Mouse (Mus musculus): ENCODE data around the gene Btaf1.
"Not testable (repeated sequence)": the region's sequence is repeated elsewhere in the genome, so short reads cannot be mapped to it uniquely, and the experiment has no call there.

Gene Btaf1

DNA sequence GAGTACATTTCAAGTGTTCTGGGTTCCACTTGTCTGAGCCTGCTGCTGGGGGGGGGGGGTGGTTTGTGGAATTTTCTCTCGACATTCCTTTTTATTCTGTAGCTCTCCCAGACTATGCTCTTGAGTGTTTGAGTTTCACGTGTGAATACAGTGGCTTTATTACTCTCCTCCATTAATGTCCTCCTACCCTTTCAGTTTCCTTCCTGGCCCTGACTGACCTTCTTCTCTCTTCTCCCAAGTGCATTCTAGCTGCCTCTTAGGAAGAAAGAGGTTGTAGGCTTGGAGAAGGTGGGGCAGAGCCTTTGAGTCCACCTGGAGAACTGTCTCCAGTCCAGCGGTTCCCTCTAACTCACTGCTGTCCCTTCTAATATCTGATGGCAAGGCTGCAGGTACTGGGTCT, 2.9 kb upstream of the Btaf1 start:
- DNase-seq (ENCODE audit: low spot score), result no peak

DNA sequence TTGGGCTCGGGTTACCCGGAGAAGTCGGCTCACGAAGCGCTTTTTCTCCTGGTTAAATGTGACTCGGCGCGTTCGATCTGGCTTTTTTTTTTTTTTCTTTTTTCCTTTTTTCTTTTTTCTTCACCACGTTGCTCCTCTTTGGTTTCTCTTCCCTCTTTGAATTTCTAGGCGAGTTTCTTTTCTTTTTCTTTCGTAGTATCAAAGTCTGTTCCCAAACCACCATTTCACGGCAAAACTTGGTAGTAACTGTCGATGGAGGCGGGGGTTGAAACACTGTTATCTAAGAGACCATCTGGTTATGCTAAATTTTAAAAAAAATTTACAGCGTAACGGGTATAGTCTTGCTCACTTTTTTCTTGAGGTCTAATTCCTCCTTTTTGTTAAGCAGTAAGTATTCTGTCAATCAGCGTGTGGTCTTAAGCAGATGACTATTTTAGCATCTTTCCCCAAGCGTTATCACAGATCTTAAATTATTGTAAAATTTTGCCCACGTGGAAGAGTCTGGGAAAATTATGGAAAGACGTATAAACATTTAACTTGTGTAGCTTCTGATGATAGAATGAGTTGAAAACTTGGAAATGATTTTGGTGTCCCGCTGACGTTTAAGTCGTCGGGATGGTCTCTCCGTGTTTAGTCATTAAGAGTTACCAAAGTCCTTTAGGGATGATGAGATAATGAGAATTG, 816 bp downstream of the Btaf1 start:
- DNase-seq (ENCODE audit: low spot score), result no peak

DNA sequence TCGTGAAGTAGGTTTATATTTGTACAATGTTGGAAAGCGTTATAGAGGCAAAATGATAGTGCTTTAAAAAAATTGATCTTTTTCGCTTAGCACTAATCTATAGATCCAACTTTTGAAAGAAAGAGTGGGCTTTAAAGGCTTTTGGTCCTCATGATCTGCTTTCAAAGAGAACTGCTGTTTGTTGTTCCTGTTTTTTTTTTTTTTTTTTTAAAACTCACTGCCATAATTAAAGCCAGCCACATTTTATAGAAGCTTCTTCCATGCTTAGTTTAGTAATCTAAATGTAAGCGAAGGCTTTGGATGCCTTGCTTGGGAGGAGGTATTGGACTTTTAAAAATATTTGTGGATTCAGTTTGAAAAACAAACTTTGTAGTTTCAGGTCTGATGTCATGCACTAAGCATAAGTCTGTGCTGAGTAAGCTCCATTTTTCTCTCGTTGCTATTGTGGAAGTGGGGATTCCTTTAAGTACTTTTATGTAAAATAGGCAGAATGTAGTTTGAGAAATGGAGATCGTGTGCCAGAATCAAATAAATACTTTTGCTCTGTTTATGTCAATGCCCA, 2.0 kb downstream of the Btaf1 start:
- DNase-seq (ENCODE audit: low spot score), result no peak

DNA sequence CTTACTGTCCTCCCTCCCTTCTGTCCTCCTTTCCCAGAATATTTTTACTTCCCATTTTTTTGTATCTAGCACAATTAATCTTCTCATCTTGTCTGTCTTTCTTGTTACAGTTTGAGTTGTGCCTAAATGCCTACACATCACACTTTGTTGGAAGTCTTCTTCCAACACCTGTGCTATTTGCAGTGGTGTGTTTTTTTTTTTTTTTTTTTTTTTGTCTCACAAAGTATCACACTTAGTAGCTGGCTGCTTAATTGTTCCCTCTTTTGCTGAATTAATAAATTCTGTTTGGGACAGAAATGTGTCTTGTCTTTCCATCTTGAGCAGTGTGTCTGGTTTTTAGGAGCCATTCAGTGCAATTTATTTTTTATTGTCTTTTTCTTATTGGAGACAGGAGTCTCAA, 3.9 kb downstream of the Btaf1 start:
- no peak for DNase-seq (ENCODE audit: low spot score)

DNA sequence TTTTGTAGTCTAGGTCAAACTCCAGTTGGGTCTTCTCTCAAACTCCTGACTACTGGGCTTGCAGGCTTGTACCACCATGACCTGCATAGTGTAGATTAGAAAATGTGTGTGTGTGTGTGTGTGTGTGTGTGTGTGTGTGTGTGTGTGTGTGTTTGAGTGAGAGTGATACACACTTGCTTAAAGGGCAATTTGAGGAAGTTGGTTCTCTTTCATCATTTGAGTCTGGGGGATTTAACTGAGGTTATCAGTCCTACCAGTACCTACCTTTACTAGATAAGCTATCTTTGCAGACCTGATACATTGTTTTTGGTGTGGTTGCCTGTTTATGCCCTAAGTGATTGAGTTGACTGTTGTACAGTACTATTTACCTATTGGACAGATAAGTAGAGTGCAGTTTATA, 6.2 kb downstream of the Btaf1 start:
- DNase-seq (ENCODE audit: low spot score), result no peak

DNA sequence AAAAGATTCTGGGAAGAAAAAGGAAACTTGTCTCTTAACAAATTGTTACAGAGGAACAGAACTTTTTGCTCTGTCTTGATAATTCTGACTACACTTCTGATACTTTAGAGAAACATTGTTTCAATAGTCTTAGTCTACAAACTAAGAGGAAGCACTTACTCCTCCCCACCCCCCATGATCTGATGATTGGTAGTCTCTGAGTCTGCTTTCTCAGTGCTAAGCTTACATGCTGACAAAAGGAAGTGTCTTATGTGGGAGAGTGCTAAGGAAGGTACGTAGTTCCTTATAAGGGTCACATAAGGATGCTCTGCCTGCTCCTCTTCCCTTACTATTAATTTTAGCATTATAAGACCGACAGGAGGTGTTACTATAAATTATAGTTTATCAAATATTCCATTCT, 6.7 kb downstream of the Btaf1 start:
- DNase-seq (ENCODE audit: low spot score), result no peak

DNA sequence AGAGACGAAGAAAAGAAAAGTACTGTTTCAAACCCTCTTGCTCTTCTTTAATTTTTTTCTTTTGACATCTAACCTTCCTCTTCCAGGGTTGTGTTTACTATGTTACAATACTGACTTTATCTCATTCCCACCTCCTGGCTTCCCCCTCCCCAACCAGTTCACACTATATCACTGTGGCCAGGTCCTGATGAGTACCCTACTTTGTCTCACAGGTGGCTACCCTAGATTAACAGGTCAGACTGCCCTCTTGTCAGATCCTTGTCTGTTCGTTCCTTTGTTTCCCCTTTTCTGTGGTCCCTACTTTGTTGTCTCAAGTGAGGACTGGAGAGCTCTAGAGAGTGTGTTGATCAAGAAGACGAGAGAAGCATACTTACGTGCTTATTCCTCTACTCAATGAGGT, 10.4 kb downstream of the Btaf1 start:
- DNase-seq (ENCODE audit: low spot score), result no peak

DNA sequence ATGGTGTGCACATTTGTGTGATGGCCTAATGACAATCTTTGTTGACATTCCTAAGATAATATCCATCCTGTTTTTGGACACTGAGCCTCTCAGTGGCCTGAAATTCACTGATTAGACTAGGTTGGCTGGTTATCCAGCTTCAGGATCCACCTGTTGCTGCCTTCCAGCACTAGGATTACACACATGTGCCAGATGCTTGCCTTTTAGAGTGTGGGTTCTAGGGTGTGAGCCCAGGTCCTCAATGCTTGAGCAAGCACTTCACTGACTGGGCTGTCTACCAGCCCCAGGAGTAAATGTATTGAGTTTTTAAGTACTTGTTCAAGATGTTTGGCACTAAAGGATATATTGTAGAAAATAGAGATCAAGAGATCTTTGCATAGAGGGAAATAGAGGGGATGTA, 12.1 kb downstream of the Btaf1 start:
- no peak for DNase-seq (ENCODE audit: low spot score)

DNA sequence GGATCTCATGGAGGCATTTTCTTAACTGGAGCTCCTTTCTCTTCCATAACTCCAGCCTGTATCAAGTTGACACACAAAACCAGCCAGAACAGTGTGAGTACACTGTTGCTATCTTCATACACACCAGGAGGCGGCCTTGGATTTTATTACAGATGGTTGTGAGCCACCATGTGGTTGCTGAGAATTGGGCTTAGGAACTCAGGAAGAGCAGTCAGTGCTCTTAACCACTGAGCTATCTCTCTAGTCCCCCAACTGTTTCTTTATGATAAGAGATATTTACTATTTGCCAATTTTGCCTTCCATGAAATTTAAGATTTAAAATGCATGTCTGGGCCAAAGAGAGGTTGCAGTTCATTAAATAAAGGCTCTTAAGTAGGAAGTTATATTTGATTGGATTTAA, 14.2 kb downstream of the Btaf1 start:
- DNase-seq (ENCODE audit: low spot score), result no peak

DNA sequence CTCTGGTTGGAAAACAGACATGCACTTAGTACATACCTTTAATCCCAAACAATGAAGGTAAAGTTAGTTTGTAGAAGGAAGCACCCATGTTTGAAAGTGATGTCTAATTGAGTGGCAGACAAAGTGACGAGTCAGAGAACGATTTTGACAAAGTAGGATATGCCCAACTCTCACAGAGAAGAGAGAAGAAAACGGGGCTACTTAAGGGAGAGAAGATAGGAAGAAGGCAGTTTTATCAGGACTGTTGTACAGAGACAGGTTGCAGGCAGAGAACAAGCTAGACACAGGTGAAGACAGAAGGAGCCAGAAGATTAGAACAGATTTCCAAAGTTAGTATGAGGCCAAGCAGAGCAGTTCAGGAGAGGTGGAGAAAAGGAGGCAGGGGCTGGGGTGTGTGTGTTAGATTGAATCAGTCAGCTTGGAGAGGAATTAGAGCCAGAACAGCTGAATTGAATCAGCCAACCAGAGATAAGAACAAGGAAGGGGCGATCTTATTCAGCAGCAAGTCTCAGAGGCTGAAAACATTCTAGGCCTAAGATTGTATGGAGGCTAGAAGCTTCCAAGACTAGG, 27.8 kb downstream of the Btaf1 start:
- no peak for DNase-seq (ENCODE audit: low spot score)

DNA sequence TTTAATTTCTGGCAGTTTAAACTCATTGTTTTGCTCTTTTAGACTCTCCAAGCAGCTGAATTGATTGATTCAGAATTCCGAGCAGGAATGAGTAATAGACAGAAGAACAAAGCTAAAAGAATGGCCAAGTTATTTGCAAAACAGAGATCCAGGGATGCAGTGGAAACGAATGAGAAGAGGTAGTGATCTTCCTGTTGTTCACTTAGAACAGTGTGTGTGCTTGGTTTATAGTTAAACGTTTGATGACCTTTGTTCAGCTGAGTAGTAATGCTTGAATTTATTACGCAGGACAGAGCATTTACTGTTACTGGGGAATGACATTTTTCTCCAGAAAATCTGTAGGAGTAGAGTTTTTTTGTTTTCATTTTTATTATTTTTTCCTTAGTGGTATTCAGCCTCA, 32.5 kb downstream of the Btaf1 start:
- no peak for DNase-seq (ENCODE audit: low spot score)

DNA sequence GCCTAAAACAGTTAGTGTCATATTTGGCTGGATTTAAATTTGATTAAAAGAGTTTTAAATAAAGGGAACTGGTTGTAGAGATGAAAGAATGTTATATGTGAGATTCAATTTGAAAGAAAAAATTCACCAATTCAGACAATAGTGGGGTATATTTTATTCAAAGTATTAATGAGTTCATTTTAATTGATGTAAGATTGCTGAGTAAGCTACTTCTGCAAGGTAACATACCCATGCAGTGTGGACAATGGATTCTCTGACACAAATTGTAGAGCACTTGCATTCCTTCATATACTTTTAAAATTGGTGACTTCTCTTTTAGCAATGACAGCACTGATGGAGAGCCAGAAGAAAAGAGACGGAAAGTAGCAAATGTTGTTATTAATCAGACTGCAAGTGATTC, 35.4 kb downstream of the Btaf1 start:
- no peak for DNase-seq (ENCODE audit: low spot score)

DNA sequence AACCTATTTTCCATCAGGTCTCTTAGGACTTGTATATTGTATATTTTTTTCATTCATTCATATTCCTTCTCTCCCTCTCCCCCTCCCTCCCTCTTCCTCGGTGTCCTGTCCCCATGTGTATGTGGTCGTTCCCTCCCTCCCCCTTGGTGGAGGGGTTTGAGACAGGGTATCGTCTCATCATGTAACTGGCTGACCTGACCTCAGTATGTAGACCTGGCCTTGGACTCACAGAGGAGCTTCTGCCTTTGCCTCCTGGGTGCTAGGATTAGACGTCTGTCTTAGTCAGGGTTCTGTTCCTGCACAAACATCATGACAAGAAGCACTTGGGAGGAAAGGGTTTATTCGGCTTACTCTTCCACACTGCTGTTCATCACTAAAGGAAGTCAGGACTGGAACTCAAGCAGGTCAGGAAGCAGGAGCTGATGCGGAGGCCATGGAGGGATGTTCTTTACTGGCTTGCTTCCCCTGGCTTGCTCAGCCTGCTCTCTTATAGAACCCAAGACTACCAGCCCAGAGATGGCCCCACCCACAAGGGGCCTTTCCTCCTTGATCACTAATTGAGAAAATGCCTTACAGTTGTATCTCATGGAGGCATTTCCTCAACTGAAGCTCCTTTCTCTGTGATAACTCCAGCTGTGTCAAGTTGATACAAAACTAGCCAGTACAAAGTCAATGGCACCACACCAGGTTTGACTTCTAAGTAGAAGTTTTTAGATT, 36.8 kb downstream of the Btaf1 start:
- not testable (repeated sequence) for DNase-seq (ENCODE audit: low spot score)

DNA sequence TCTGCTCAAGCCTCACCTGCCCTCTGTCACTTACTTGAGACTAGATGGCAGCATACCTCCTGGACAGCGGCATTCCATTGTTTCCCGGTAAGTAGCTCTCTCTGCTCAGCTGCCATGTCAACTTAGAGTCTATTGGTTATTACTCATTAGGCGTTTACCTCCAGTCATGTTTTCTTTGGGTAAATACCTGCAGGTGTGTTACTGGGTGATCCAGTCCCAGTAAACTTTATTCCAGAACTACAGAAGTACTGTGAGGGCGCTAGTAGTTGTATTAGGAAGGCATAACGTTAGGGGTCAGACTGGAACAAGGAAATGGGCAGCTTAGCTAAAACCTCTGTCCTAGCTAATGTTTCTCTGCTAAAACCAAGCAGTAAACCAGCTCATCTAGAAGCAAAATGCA, 78.7 kb downstream of the Btaf1 start:
- DNase-seq (ENCODE audit: low spot score), result no peak

DNA sequence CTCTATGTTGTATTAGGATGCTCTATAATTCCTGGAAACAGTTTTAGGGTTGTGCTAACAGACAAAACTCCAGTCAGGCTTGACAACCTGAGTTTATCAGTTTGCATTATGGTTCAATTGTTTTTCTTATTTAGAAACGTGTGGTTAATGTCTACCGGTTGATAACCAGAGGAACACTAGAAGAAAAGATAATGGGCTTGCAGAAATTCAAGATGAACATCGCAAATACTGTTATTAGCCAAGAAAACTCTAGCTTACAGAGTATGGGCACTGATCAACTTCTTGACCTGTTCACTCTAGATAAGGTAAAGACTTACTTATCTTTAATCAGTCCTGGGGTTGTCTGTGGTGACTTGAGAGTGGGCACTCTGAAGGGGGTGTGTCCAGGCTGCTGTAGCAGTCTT, 84.0 kb downstream of the Btaf1 start:
- DNase-seq (ENCODE audit: low spot score), result no peak

DNA sequence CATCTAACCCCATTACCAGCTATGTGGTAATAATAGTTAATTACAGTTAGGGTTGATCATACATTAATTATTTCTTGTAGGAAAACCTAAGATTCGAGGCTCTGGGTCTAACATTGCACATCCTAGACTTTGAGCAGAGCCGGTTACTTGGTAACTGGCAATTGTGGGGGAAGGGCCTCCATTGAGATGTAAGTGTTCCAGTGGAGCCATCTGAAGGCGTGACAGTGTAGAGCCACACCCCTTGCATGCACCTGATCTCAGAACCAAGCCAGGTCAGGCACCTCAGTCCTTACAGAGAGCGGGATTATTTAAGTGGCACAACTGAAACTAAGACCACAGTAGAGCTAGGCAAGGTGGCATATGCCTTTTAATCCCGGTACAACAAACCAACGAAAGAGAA, 87.6 kb downstream of the Btaf1 start:
- DNase-seq (ENCODE audit: low spot score), result no peak

DNA sequence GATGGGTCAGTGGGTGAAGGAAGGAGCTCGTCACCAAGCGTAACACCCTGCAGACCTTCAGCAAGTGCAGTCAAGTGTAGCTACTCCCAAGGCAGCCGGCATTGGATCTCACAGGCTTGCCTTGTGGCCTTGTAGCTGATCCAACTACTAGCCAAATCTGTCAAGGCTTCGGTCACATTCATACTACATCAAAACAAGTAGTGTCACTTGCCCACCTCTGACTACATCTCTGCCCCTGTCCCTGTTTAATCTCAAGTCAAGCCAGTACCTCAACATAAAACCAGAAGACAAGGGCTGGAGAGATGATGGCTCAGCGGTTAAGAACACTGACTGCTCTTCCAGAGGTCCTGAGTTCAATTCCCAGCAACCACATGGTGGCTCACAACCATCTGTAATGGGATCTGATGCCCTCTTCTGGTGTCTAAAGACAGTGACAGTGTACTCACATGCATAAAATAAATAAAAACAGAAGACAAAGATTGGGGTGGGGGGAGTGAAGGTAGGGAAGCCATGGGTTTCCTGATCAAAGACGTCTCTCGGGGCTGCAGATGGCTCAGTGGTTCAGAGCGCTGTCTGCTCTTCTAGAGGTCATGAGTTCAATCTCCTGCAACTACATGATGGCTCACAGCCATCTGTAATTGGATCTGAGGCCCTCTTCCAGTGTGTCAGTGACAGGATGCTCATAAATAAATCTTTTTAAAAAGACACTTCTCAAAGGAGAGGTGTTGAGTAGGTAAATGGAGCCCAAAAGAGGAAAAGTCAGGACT, 88.5 kb downstream of the Btaf1 start:
- no peak for DNase-seq (ENCODE audit: low spot score)

DNA sequence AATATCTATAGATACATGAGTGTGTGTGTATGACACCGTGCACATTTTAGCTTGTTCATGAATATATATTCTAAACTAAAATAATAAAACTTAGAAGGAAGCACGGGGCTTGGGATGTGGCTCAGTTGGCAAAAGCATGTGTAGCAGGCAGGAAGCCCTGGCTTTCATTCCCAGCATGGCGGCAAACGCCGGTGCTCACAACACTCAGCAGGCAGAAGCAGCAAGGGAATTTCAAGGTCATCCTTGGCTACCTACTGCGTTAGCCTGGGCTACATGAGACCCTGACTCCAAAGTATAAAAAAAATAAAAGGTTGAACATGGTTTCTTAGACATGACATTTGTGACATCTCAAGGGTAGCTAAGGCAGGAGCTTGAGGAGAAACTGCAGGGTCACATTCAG, 91.0 kb downstream of the Btaf1 start:
- DNase-seq (ENCODE audit: low spot score), result no peak

DNA sequence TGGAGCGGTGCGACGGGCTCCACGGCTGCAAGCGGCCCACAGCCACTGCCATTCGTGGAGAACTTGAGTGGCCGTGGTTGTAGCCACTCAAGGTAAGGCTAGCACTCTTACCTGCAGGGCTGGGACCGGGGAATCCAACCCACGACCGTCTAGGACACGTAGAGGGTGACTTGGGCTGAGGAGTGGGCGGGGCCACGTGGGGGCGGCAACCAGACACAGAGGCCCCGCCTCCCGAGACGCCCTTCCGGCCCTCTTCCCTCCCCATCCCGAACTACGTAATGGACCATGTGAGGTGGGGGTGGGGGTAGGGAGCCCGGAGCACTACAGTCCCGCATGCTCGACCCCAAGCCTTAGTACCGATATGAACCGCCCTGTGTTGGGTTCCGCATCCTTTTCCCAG, 92.5 kb downstream of the Btaf1 start:
- peak; percentile 41 for DNase-seq (ENCODE audit: low spot score)

DNA sequence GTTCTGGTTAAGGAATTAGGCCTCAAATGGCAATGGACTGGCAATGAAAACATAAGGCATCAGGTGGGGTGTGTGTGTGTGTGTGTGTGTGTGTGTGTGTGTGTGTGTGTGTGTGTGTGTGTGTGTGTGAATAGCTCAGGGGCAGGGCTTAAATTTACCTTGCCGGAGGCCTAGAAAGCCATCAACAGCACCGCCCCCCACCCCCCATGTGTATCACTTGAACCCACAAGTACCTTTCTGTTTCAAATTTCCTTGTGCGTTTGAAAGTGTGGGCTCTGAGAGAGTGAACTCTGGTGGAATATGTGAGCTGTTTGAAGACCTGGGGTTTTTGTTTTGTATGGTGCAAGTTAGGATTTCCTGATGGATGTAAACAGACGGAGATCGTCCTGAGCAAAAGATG, 93.1 kb downstream of the Btaf1 start:
- no peak for DNase-seq (ENCODE audit: low spot score)

DNA sequence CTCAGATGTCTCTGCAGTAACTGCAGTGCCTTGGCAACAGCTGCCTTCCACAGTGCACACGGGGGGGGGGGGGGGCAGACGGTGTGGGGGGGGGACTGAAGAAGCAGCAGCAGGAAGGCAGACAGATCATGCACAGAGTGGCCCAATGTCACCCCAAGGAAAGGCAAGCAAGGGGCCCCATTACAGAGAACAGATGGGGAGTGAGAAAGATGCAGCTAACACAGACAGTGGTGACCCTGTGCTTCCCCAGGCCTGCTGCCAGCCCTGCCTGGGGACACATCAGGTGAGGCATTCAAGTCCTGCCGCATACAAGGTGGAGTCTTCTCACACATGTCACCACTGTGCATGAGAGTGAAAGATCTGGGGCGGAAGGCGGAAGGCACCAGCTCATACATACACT, 94.7 kb downstream of the Btaf1 start:
- no peak for DNase-seq (ENCODE audit: low spot score)

DNA sequence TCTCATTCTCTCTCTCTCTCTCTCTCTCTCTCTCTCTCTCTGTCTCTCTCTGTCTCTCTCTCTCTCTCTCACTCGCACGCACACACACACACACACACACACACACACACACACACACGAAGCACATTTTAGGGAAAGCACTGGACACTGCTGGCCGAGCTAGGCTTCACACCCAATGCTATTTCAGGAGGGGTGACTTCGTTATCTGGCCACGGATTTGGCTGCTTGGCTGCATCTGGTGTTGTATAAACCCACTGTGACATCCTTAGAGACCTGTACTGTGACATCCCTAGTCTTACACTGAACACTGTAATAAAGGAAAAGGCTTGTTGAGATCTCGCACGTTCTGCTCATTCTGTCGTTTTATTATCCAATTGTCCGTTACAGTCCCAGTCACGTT, 95.1 kb downstream of the Btaf1 start:
- DNase-seq (ENCODE audit: low spot score), result no peak

DNA sequence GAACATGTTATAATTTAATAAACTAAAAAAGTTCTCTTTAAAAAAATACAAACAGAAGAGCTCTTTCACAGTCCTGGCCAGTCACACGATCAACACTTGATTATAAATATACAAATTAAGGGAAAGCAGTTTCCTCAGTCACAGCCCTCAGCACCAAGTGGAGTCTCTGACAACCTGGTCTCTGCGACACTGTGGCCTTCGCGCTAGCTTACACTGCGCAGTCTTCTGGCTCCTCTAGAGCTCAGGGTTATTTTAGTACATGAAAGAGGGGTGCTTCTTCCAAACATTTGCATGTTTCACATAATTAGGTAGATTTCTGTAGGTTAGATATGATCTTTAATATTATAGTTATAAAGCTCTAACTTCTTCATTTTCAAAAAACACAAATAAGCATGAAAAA, 96.3 kb downstream of the Btaf1 start:
- DNase-seq (ENCODE audit: low spot score), result no peak

Measured in ovary, postnatal 14 days (tissue).